Mouse (Mus musculus): ENCODE results near the gene Cdx2.

Cdx2 gene

DNA sequence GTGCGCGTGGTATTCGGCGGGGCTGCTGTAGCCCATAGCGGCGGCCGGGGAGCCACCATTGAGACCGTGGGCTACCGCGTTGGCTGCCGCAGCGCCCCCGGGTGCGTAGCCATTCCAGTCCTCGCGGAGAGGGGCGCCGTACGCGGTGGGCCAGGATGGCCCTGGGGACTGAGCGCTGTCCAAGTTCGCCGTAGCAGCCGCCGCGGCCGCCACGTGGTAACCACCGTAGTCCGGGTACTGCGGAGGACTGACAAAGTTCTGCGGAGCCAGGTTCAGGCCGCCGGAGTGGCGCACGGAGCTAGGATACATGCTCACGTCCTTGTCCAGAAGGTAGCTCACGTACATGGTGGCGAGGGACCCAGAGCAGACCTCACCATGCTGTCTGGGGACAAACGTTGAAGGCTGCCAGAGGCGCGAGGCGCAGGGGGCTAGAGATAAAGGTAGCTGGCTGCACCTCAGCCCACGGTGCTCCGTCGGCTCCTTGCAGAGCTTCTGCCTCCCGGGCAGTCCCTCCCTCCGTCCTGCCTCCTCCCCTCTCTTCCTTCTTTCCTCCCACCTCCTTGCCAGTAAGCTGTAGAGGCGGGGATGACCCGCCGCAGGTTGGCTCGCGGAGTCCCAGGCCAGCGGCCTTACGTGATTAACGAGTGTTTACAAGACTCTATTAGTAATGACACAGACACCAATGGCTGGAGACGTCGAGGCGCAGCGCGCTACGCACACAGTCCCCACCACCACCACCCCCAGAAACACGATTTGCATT is at the start of gene Cdx2:
Gene Cdx2 (minus strand): TSS at position 633 of the 760 bp plus-strand sequence.
- CTCF ChIA-PET, result interaction anchor here in 3 of 4 experiments (0.7 to 3.7 kb wide), 18 partner anchors 8 to 400 kb away, joined by 3 to 16 read pairs (median 4); no protein-coding TSS in a partner anchor
- POLR2A ChIA-PET, result interaction anchor here (0.6 to 1.9 kb wide), 13 partner anchors 8 to 91 kb away, joined by 3 to 5 read pairs (median 3); no protein-coding TSS in a partner anchor

DNA sequence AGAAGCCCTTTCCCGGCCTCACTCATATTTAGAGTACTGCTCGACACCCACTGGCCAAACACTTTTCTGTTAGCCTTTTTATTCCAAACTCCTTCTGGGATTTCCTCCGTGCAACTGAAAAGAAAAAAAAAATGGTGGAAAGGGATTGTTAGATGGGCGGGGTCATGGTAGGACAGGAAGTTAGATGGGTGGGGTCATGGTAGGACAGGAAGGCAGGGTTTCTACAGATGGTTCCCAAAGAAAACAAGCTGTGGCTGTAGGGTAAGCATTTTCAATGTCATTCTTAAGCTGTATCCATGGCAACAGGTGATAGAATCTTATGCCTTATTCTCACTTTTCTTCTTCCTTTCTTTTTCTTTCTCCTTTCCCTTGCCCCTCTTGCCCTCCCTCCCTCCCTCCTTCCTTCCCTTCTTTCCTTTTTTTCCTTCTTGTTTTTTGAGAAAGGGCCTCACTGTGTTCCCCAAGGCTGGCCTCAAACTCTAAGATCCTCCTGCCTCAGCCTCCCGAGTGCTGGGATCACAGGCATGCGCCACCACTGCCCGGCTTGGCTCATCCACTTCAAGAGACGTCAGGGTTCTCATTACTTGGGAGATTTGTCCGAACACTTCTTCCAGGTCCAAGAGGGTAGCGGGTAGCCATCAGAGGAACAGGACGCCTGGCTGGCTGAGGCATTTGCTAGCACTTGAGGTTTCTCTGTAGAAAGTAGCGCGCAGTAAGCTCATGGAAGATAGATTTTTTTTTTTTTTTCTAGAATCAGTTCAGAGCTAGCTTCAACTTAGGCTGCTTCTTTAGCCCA is 49.4 kb upstream of the Cdx2 start:
- CTCF ChIA-PET, result interaction anchor here (0.6 to 3.1 kb wide), 11 partner anchors 16 to 660 kb away, joined by 3 to 12 read pairs (median 3); no protein-coding TSS in a partner anchor
- POLR2A ChIA-PET, result interaction anchor here in 2 of 4 experiments (0.6 to 1.2 kb wide), 2 partner anchors 18 to 25 kb away, joined by 3 to 5 read pairs; no protein-coding TSS in a partner anchor

DNA sequence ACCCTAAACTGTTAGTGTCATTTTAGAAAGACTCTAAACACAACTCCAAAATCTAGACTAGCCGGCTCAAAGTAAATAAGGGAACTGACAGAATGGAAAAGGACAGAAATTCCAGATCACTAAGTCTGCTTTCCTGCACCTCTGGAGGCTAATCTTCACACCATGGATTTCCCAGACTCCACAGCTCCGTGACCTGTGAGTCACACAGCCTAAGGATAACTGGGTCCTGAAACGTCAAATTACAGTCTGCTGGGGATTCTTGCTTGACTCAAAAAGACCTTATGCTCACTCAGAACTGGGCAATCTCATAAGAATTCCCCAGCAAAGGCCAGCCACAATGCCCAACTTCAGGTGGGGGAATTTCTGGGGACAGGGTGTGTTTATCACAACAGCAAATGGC is 48.7 kb upstream of the Cdx2 start:
- ChIA-PET POLR2A (no interaction called here), CTCF (interaction anchor here in 1 of 4 experiments (3.1 kb wide), 1 partner anchor 24 kb away, joined by 12 read pairs; no protein-coding TSS in a partner anchor)

DNA sequence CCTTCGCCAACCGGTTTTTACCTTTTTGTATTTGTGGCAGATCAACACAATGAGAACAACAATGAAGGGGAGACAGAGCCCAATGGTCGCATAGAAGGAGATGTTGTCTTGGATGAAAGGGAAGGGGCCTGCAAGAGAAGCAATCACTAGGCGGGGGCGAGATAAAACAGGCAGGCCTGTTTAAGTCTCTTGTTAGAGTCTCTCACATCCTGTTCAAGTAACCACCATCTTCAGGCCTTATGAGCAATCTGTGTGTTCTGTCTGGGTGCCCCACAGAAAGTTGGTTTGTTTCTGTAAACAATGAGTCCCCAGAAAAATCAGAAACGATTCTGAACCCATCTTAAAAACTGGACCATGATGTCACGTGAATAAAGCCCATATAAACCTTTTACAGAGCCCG is 47.9 kb upstream of the Cdx2 start:
- POLR2A ChIA-PET, result no interaction called here
- CTCF ChIA-PET, result no interaction called here

DNA sequence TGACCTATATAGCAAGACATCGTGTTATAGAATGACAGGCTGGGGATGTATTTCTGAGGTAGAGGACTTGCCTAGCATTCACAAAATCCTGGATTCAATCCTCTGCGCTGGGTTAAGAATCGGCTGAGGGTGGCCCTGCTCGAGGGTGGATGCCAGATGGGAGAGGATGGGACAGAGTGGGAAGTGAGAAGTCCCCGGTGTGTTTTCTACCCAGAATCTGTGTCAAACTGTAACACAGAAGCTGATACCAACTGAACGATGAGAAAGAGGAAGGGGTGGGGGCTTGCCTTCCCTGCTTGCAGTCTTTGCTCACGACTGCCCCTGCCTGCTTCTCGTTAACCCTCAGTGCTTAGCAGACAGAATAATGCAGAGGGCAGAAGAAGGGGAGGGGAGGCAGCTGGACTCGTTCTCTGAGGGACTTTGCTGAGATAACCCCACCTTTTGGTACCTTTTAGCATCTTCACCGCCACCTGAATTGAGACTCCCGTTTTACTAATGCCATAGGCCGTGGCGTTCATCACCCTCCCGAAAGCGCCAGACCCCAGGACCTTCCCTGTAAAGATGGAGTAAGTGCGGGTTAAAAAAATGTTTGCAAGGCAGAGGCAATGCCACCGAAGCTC is 47.2 kb upstream of the Cdx2 start:
- POLR2A ChIA-PET, result no interaction called here
- CTCF ChIA-PET, result no interaction called here

DNA sequence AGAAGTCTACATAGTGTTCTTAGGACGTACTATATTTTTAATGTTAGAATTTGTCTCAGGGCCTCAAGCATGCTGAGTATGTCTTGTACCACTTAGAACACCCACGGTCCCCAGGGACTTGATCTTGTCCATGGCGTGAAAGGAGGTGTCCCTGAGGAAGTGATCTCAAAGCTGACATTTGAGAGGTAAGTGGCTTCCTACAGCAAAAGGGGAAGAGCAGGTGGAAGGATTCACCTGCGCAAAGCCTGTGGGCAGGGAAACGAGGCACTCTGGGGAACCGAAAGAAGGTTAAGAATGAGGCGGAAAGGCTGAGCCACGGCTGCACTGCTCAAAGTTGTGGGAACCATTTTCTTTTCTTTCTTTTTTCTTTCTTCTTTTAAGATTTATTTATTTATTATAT is 44.9 kb upstream of the Cdx2 start:
- ChIA-PET POLR2A (no interaction called here), CTCF (interaction anchor here in 1 of 4 experiments (0.6 kb wide), 1 partner anchor 16 kb away, joined by 3 read pairs; no protein-coding TSS in a partner anchor)

DNA sequence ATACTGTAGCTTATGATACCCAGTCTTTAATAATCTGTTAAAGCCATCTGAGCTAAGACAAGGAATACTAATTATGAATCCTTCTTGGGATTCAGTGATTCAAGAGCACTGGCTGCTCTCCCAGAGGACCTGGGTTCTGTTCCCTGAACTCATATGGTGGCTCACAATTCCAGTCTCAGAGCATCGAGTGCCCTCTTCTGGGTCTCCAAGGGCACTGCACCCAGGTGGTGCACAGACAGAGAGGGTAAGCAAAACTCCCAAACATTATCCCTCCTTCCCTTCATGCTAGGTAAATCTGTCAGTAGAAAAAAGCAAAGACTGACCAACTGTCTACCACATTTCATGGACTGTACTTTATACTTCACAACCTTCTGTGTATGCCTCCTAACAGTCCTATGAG is 38.9 kb upstream of the Cdx2 start:
- CTCF ChIA-PET, result interaction anchor here in 2 of 4 experiments (1.0 to 2.2 kb wide), 3 partner anchors 13 to 14 kb away, joined by 3 to 9 read pairs (median 4); no protein-coding TSS in a partner anchor
- POLR2A ChIA-PET, result no interaction called here

DNA sequence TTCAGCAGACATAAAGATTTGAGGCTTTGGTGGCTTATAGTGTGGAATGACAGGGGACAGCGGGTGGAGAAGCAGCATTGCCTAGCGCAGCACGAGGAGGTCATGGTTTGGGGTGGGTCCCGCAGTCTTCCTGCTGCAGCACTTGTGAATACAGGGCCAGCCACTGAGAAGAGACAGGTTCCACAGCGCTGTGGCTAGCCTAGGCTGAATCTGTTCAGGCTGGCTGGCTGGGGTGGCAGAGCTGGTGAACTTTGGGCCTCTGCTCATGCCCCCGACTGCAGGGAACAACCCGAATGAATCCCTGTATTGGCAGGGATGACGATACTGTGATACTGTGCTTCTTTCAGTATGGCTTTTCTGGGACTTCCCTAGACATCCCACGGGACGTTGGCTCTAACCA is 36.8 kb upstream of the Cdx2 start:
- CTCF ChIA-PET, result interaction anchor here in 2 of 4 experiments (0.6 to 2.2 kb wide), 3 partner anchors 12 to 988 kb away, joined by 3 to 9 read pairs (median 5); no protein-coding TSS in a partner anchor
- POLR2A ChIA-PET, result interaction anchor here in 1 of 4 experiments (0.7 kb wide), 1 partner anchor 12 kb away, joined by 3 read pairs; no protein-coding TSS in a partner anchor

DNA sequence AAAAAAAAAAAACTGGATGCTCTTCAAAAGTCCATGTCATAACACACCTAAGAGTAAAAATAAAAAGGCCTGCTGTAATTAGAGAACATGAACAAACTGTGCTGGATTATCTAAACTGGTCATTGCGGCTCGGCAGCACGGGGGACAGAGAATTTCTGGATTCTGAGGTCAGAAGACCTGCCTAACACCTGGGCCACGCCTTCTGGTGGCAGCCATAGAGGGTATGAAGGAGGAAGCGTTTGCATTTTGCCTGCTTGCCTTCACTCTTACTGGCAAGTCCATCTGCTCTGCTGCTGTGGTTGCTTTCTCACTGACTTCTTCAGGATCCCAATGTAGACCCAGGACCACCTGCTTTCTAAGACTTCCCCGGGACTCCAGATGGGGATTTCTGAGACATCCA is 35.8 kb upstream of the Cdx2 start:
- POLR2A ChIA-PET, result no interaction called here
- CTCF ChIA-PET, result no interaction called here

DNA sequence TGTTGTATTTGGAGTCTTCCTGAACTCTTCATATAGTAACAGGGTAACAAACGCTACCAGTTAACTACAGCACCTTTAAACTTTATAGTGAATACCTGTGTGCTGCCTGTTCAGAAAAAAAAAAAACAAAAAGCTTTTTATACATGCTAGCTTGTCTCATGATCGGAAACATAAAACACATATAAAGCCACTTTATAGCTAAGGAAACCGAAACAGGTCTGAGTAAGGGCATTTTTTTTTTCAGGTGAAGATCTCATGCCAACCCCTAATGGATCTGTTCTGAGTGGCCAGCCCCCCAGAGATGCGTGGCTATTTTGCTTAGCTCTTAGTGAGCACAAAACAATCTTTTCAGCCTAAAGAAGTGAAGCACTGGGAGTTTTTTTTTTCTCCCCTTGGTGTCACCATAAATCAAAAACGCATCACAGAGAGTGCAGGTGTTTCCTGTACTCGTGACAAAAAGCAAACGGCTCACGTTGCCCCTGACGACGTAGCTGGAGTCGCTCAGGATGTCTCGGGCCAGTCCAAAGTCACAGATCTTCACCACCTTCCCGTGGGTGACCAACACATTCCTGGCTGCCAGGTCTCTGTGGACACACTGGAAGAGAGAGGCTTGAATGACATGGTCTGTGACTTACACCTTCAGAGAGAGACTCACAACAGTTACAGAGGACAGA is 33.8 kb upstream of the Cdx2 start:
- POLR2A ChIA-PET, result interaction anchor here in 2 of 4 experiments (0.6 kb wide), 2 partner anchors 61 to 957 kb away, joined by 3 to 5 read pairs; no protein-coding TSS in a partner anchor

DNA sequence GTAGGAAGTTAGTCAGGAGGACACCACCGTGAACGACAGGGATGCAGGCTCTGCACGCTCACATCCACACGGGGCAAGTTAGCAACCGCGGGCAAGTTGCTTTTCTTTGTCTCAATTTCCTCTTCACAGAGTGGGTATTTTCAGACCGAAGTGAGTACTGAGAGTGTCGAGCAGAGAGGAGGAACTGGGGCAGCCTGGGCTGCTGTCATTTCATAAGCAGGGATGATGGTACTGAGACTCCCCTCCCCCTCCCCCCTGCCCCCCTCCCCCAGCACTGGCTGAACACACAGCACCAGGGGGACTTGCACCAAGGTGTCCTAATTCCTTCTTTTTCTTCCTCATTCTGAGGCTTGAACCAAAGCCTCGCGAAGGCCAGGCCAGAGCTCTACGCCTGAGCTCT is 32.5 kb upstream of the Cdx2 start:
- ChIA-PET POLR2A (no interaction called here), CTCF (interaction anchor here in 1 of 4 experiments (1.0 to 1.1 kb wide), 2 partner anchors 20 to 112 kb away, joined by 3 to 5 read pairs; no protein-coding TSS in a partner anchor)

More for the DNA sequence above, 33.8 kb upstream of the Cdx2 start:
- CTCF ChIA-PET, result interaction anchor here in 3 of 4 experiments (0.6 to 1.2 kb wide), 4 partner anchors 7 to 949 kb away, joined by 3 to 4 read pairs (median 4); no protein-coding TSS in a partner anchor

DNA sequence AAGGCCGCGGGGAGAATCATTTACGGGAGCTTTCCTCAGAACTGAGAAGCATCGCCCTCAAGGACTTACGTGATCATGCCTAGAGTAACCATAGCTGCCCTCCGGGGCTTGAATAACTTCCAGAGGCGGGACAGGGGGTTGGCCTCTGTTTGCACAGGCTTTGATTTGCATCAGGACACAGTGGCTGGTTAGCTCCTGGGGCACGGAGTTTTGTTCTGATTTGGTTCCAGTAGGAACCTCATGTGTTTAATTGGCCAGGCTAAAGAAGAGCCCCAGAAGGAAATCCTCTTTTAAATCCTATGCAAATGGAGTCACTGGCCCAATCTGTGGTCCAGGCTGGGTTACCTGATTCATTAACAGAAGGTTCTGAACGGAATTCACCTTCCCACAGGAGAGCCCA is 31.9 kb upstream of the Cdx2 start:
- ChIA-PET POLR2A (interaction anchor here in 1 of 4 experiments (0.6 kb wide), 1 partner anchor 421 kb away, joined by 3 read pairs; no protein-coding TSS in a partner anchor), CTCF (interaction anchor here in 3 of 4 experiments (0.8 to 1.5 kb wide), 6 partner anchors 8 to 448 kb away, joined by 3 to 6 read pairs (median 4); no protein-coding TSS in a partner anchor)

DNA sequence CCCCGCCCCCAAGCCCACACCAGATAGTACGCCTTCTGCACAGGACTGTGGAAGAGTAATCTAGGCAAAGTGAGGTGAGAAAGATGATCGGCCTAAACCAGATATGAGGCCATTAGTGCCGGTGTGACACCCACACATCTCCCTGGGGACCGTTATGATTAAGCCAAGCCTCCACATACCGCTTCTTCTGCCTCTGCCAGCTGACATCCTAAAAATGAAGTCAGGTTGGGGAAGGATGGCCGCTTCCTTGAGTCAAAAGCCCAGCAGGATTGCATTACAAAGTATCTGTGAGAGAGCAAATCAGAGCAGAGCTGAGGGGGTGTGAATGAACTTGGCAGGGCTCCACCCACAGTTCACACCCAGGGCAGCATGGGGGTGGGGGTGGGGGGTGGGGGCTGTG is 25.6 kb upstream of the Cdx2 start:
- ChIA-PET CTCF (interaction anchor here (0.7 to 1.7 kb wide), 8 partner anchors 12 to 413 kb away, joined by 3 to 9 read pairs (median 4); no protein-coding TSS in a partner anchor), POLR2A (interaction anchor here in 1 of 4 experiments (1.0 kb wide), 1 partner anchor 16 kb away, joined by 3 read pairs; no protein-coding TSS in a partner anchor)

DNA sequence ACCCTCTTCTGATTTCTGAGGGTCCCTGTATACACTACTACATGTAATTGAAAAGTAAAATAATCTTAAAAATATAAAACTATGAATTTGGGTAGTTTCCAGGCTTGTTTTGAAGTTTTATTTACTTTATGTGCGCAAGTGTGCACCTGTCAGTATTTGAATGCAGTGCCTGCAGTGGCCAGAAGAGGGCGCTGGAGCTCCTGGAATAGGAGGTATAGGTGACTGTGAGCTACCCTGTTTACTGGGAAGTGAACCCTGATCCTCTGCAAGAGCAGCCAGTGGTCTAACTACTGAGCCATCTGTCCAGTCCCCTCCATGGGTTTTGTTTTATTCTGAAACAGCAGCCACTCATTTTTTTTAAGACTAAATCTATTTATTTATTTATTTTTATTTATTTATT is 24.5 kb upstream of the Cdx2 start:
- ChIA-PET CTCF (interaction anchor here (0.6 to 1.7 kb wide), 36 partner anchors 12 to 625 kb away, joined by 3 to 12 read pairs (median 3); partner anchors contain the start of gene Pan3 (in 1 of the 4)), POLR2A (interaction anchor here in 2 of 4 experiments (0.5 to 0.6 kb wide), 2 partner anchors 13 to 26 kb away, joined by 3 read pairs; no protein-coding TSS in a partner anchor)

DNA sequence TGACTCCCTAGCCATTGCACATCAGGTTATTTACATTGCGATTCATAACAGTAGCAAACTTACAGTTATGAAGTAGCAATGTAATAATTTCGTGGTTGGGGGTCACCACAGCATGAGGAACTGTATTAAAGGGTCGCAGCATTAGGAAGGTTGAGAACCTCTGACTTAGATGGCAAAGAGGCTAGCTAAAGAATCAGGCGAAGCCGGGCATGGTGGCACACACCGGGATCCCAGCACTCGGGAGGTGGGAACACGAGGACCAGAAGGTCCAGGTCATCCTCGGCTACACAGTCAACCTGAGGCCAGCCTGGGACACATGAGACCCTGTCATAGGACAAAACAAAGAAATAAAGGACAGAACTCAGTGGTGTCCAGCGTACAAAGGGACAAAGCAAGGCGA is 22.9 kb upstream of the Cdx2 start:
- ChIA-PET CTCF (interaction anchor here (0.5 to 2.5 kb wide), 9 partner anchors 9 to 612 kb away, joined by 3 to 13 read pairs (median 3); no protein-coding TSS in a partner anchor), POLR2A (interaction anchor here in 1 of 4 experiments (1.2 kb wide), 1 partner anchor 33 kb away, joined by 3 read pairs; no protein-coding TSS in a partner anchor)

DNA sequence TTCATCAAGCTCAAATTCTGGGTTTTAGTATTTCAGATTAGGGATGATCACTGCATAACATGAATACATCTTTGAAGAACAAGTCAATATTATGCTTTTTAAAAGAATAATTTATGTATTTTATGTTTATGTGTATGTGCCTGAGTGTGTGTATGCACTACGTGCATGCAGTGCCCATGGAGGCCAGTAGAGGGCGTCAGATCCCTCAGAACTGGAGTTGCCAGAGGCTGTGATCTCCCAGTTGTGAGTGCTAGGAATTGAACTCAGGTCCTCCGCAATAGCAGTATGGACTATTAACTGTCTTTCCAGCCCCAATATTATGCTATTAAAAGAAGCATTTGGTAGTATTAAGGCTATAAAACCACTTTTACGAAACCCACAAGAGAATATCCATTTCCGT is 20.6 kb upstream of the Cdx2 start:
- CTCF ChIA-PET, result interaction anchor here (0.5 to 2.5 kb wide), 7 partner anchors 8 to 734 kb away, joined by 3 to 13 read pairs (median 5); no protein-coding TSS in a partner anchor
- POLR2A ChIA-PET, result interaction anchor here in 2 of 4 experiments (0.5 to 1.6 kb wide), 3 partner anchors 16 to 632 kb away, joined by 4 to 6 read pairs (median 5); no protein-coding TSS in a partner anchor

DNA sequence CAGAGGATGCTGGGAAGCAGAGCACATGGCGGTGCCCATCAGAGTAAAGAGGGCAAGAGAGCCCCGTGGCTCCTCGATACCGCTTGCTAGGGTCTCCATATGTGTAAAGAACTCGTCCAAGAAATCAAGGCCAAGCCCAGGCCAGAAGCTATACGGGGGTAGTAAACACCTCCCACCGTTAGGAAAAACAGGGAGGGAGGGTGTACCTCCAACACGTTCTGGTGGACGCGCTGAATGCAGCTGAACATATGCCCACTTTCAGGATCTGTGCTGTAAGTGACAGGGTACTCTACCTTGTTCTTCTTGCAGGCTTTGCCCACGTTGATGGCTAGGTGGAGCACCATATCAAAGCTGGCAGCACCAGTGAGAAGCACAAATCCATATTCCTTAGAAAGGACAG is 18.9 kb upstream of the Cdx2 start:
- POLR2A ChIA-PET, result interaction anchor here in 1 of 4 experiments (0.6 to 1.6 kb wide), 2 partner anchors 14 to 57 kb away, joined by 4 to 6 read pairs; no protein-coding TSS in a partner anchor
- CTCF ChIA-PET, result interaction anchor here (0.5 to 0.9 kb wide), 7 partner anchors 26 to 414 kb away, joined by 3 to 19 read pairs (median 5); no protein-coding TSS in a partner anchor
